Mouse (Mus musculus) WW6 (cell line): ENCODE data around the gene Pde7b.

Experiments used
- DNase-seq: peaks from one replicate; pipeline ENCODE4 v3.0.0-alpha.2; 2013; ENCODE audit warnings: low read depth, low spot score

The Pde7b gene

GRCm38 (mm10) chr10:20654187-20654586 is 70.7 kb downstream of the Pde7b start:
- DNase-seq = no peak

- DNase-seq = no peak
Observed at GRCm38 (mm10) chr10:20653299-20653698, 71.6 kb downstream of the Pde7b start.

DNA sequence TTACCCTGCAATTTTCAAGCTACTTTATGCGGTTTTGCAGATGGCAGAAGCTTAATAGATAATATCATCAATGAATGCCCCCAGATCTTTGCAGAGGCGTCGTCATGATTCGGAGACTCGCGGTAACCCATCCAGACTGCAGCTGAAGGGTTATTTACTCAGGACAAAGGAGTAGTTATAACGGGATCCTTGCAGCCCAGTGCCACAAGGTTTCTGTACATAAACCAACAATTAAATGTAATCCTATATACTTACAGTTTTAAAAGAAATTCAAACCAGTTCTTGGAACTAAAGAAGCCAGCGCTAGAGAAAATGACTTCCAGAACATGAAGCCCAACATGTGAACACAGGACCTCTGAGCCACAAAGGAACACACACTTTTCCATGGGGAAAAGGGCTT is 88.5 kb downstream of the Pde7b start:
- no peak for DNase-seq

DNA sequence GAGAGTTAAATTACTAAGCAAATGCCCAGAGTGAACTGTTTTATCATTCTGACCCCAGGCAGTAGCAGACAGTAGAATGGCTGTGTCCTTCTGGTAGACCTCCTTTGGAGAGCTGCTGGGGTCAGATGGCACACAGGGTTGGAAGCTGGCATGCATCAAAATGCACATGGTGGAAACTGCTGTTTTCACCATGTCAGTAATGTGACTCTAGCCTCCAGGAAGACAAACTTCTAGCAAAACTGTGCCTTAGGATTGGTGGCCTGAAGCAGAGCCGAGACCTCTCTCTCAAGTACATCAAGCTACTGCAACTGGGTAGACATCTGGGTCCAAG is 91.8 kb downstream of the Pde7b start:
- DNase-seq = no peak

DNA sequence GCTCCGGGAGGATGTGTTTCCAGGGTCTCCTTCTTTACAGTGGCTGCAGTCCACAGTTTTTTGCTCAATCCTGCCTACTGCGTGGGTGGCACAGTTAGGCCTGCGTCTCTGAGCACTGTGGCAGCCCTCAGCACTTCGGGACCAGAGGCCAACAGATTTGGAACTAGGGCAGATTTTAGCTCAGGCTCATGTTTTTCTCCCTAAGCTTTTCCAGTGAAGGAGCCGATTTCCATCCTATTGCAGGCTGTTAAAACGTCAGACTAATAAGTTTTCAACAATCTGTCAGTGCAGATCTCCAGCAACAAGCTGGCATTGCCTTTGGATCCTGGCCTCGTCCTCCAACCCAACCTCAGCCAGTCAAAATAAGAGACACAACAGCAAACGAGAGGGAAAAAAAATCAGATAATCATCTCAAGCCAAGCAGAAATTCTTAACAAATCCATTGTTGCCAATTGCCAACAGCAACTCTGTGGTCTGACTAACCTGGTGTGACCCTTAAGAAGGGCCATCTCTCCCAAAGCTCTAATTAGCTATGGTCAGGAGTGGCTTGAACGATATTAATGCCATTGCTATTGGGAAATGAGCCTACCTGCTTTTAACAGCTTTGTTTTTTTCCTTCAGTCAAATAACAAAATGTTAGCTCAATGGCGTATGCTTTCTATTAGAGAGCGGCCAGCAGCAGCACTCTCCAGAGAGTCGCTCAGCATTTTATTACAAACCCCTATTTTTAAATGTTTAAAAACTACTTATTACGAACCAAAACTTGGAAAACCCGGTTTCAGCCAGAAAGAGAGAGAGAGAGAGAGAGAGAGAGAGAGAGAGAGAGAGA is 92.4 kb downstream of the Pde7b start:
- DNase-seq = no peak

GRCm38 (mm10) chr10:20630122-20630521 is 94.8 kb downstream of the Pde7b start:
- DNase-seq = no peak

DNA sequence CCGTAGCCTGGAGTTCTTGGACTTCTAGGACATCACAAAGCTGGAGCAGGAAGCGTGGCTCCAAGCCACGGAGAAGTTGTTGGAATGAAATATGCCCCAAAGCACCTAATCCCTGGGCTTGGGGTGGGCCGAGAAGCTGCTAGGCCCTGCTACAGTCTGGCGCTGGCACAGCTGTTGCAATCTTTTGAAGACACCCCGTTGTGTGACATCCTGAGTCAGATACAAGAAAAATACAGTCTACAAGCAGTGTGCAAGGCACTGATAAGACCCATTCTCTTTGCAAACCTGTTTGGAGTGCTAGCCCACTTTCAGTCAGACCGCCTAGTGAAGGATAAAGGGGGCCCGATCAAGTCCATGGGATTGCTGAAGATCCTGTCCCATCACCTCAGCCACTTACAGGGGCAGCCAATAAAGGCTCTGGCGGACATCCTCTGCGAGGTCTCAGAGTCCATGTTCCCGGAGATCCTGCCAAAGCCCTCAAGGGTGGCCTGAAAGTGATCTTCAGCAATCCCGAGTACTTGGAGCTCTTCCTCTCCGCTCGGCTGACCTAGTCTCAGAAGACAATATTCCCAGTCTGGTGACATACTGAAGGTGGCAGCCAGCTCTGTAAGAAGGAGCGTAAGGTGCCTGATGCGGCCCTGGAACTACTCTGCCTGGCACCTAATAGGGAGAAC is 99.0 kb downstream of the Pde7b start:
- no peak for DNase-seq

DNA sequence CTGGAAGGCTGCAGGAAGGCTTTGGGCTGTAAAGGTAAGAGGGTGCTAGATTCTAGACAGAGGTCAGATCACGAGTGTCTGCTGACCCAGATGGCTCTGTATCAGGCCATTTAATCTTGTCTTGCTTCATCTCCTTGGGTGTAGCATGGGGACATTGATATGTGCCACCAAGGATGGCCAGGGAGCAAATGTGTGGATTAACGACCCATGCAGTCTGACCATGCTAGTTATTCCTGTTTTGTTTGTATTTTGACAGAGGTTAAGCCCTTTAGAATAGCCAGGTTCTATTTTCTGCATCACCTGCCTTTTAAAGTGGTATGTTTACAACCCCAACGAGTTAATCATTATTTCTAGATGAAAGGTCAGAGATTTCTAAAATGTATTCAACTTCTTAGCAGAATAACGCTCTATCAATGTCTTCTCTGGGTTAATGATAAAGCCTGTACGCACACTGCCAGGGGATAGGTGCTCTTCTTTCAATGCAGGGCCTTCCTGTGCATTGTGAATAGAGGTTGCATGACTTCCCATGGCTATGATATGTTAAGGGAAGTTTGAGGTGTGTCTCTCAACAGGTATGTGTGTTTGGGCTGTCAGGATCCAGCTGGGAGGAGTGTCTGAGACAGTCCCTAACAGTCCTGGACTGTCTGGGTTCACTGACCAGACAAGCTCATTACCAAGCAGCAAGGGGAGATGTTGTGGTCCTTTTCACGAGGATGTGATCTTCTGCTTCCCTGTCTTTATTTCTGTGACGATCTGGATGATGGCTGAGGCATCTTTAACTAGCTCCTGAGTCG is 103.0 kb downstream of the Pde7b start:
- no peak for DNase-seq

DNA sequence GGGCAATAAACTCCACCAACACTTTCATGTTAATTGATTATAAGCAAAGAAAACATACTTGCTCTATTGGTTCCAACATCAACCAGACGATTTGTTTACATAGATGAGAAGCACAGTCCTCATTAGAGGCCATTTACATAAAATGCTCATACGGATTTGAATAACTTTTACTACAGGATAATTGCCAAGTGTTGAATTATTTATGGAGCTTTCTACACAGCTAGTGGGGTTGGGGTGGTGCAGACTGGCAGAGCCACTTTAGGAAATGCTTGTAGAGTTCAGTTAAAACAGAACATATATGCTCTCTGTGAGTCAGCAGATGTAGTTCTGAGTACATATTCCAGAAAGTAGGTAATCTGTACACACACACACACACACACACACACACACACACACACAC is 118.9 kb downstream of the Pde7b start:
- DNase-seq = no peak

DNA sequence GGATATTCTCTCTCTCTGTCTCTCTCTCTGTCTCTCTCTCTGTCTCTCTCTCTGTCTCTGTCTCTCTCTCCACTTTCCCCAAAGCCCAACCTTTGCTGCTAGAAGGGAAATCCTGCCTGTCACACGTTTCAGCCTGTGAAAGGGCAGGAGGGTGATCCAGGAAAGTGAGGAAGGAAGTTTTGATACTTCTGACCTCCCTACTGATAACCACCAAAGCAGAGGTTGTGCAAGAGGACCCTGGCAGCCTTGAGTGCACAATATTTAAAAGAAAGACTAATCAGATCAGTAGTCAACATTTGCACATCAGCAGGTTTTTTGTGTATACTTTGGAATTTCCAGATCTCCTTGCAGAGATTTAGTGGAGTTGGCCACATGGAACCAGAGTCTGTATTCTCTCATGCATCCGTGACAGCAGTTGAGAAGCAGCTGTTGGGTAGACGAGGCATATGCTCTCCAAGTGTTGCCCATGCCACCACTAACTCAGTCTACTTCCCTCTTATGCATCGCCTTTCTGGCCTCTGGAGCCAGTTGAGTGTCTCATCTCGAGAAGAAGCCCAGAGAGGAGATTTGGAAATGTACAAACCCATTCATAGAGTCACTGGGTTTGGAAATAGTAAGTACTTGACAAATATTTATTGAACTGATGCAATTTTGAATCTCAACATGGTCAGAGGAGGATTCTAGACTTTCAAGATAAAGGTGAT is 129.6 kb downstream of the Pde7b start:
- DNase-seq = no peak

DNA sequence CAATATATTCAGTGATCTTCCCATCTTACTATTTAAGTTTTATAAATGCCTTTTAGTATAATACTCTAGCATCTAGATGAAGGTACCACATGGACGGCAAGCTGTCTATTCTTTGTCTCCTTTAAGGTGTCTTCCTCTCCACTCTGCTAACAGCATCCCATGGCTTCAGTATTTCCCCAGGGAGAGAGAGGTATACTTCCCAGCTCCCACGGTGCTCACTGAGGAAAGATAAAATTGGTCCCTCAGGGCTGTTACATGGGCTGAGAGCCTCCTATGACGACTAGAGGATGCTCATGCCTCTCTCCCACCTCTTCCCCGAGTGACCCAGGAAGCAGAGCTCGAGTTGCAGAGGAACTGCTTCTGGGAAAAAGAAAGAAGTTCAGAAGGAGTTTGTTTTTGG is 130.9 kb downstream of the Pde7b start:
- no peak for DNase-seq

- no peak for DNase-seq
Observed at GRCm38 (mm10) chr10:20590100-20590499, 134.8 kb downstream of the Pde7b start.

DNA sequence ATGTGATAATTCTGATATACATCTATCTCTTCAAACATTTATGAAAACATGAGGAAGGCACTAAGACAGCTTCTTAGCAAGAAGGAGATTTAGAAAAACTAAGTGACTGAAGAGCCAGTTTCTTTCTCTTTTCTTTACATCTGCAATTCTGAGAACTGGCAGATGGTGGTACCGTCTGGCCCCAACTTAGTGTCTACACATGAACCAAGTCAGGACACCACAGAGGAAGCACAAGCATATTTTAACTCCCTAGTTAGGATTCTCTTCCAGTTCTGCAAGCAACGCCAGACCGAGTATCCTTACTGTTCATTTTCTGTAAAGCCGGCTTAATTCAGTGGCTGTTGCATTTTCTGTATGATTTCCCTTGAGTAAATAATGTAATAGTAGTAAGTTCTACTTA is 138.9 kb downstream of the Pde7b start:
- DNase-seq = no peak

DNA sequence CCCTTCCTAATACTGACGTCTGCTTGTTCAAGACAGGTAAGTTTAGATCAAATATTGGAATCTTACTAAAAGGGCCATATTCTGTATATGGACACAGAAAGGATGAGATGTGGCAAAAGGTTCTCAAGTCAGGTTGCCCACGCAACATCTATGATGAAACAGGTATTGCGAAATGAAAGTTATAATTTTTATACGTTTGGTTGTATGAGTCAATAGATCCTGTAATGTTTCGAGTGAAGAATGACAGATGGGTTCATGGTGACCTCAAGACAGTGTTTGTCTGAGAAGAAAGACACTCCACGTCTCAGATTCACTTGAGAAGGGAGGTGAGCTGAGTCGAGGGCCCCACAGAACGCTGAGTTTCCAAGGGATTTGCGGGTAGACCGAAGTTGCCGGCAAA is 149.9 kb downstream of the Pde7b start:
- no peak for DNase-seq

GRCm38 (mm10) chr10:20574414-20574813 is 150.5 kb downstream of the Pde7b start:
- no peak for DNase-seq

- no peak for DNase-seq
Observed at GRCm38 (mm10) chr10:20571521-20571920, 153.4 kb downstream of the Pde7b start.

GRCm38 (mm10) chr10:20568630-20569029 is 156.2 kb downstream of the Pde7b start:
- DNase-seq = no peak

DNA sequence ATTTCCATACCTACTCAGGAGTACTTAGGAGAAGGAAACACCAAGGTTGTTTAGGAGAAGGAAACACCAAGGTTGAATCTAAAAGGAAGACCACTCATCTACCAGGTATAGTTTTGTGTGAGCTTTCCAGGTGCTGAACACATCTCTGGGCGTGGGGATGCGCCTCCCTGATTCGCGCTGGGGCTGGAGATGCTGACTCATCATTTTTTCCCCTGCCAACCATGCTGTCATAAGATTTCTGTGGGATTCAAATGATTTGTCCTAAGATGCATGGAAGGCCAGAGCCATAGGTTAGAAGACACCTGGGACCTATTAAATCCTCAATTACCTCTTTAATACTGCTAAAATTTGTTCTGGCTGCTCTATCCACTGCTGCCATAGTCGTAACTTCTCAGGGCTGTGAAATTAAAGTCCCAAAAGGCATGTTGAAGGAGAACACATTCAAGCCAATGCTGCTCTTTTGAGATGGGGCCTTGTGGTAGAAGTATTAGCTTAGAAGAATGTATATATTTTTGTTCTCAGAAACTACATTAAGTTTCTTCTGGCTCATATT is 157.1 kb downstream of the Pde7b start:
- no peak for DNase-seq

DNA sequence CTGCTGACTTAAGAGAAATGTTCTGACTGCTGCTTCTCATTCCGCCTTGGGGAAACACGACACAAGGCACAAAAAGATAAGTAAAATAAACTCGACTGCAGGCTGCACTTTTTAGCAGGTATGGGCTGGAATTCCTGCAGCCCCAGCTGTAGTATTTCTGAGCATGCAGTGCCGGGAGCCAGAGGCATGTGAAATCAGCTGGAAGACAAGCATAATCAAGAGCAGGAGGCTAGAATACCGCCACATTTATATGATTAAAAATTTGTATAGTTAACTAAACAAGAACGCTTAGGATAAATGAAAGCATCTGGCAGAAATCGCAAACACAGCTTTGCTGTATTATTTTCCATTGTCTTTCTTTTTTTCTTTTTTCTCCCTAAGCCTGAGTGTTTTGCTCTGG is 168.4 kb downstream of the Pde7b start:
- no peak for DNase-seq

- DNase-seq = no peak
Observed at GRCm38 (mm10) chr10:20551341-20551740, 173.5 kb downstream of the Pde7b start.

GRCm38 (mm10) chr10:20550771-20551170 is 174.1 kb downstream of the Pde7b start:
- DNase-seq = no peak

- DNase-seq = no peak
Observed at GRCm38 (mm10) chr10:20550161-20550560, 174.7 kb downstream of the Pde7b start.
